Mouse (Mus musculus) cerebellum, adult 2 months (tissue): Measurements from ENCODE around the gene Ranbp3. TPM values are rescaled to one million over a fixed set of nuclear protein-coding genes. Genes with fewer than 3 reads are reported as not detected.

ENCODE experiments used
- DNase-seq, 2 experiments: peaks; one replicate each; pipeline ENCODE4 v3.0.0; 2021
- H3K27ac ChIP-seq: fragments of 200-500 bp; 2 replicates; pipeline ENCODE4 v1.5.1; 2012; ENCODE audit warnings: low read length, control low read depth, inconsistent platforms; ENCODE audit not compliant: insufficient read depth
- H3K27me3 ChIP-seq: fragments of 200-500 bp; 2 replicates; pipeline ENCODE4 v1.6.1; 2012; ENCODE audit warnings: inconsistent platforms, mild to moderate bottlenecking, low read length, moderate library complexity; ENCODE audit not compliant: control insufficient read depth, insufficient read depth
- H3K4me1 ChIP-seq: fragments of 200-500 bp; 2 replicates; pipeline ENCODE4 v1.6.1; 2011; ENCODE audit warnings: low read length; ENCODE audit not compliant: control insufficient read depth, insufficient read depth
- H3K4me3 ChIP-seq: fragments of 200-500 bp; replicated peaks from 2 replicates; pipeline ENCODE3; 2011; ENCODE audit warnings: mild to moderate bottlenecking, low read depth, low read length, control low read depth; ENCODE audit not compliant: insufficient read depth
- CTCF ChIP-seq: fragments of 200-500 bp; IDR thresholded peaks from 2 replicates; pipeline ENCODE4 v1.5.1; 2011; ENCODE audit warnings: low read depth, mild to moderate bottlenecking, control low read depth, low read length, moderate library complexity, borderline replicate concordance; ENCODE audit not compliant: insufficient read depth
- POLR2A ChIP-seq: fragments of 200-500 bp; IDR thresholded peaks from 2 replicates; pipeline ENCODE4 v1.6.1; 2011; ENCODE audit warnings: low read length, control low read depth, borderline replicate concordance; ENCODE audit not compliant: insufficient read depth
- WGBS: fragments of 180-500 bp; shearing (Covaris S2); methylation state at CpG from one replicate; pipeline ENCODE4 v1.1.7; 2018; 5-methylcytosine and 5-hydroxymethylcytosine counted together
- polyA plus RNA-seq: library from polyadenylated mRNA; depleted of rRNA; stranded (reverse); fragments of >200 nt; gene quantifications from 2 replicates; pipeline ENCODE4 v1.2.3, GENCODE M21; 2012

Ranbp3 gene
- polyA plus RNA-seq, 1 experiment: 125 TPM

DNA sequence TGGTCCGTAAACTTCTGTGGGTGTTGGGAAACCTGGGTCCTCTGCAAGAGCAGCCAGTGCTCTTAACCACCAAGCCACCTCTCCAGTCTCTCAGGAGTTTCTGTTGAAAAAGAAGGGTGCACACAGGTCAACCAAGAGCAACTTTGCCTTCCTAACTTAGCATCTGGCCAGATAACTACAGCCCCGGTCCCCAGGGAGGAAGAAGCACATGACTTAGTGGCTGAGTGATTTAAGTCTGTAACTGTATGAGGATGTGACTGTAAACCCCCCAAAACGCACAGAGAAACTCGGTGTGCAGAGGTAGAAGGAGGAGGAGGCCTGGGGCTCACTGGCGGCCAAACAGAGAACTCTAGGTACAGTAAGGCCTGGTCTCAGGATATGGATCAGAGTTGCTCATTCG is 39.1 kb upstream of the Ranbp3 start:
- no peak for TF ChIP-seq POLR2A
- TF ChIP-seq CTCF: no peak
- no peaks in the 10 kb centered on the region; the same call in 1 of the 2 replicates for H3K27me3 ChIP-seq
- no peak overlapping the region for H3K4me3 ChIP-seq
- H3K27ac ChIP-seq: no peak overlapping the region
- WGBS: 74% methylated on average over 6 of the region's 6 CpGs
- no peaks in the 10 kb centered on the region for H3K4me1 ChIP-seq
- DNase-seq: no peak

- no peak overlapping the region for H3K4me3 ChIP-seq
- no peak for TF ChIP-seq POLR2A
- no peak for TF ChIP-seq CTCF
- H3K27ac ChIP-seq: no peak overlapping the region
- DNase-seq: no peak
- no peaks in the 10 kb centered on the region for H3K4me1 ChIP-seq
- H3K27me3 ChIP-seq: no peaks in the 10 kb centered on the region; the same call in 1 of the 2 replicates
- WGBS: 82% methylated on average over 4 of the region's 4 CpGs
Measured at GRCm38 (mm10) chr17:56643237-56643636, 29.9 kb upstream of the Ranbp3 start.

DNA sequence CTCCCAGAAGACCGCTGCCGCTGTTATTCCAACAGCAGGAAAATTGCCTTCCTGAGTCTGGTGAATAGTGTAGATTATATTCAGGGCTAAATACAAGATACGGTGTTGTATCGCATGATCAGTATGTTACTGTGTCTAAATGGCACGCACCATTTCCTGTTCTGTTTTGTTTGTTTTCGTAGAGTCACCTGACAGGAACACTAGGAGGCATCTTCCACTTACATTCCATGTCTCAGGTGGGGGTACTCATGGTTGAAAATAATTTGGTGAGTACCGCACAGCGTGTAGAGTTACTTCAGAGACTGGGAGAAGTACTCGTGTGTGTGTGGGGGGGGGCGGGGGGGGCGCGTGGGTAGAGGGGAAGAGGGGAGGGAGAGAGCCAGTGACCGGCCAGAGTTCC is 25.5 kb upstream of the Ranbp3 start:
- no peaks in the 10 kb centered on the region for H3K4me1 ChIP-seq
- 62% methylated on average over 12 of the region's 13 CpGs for WGBS
- TF ChIP-seq CTCF (no peak), POLR2A (no peak)
- H3K27me3 ChIP-seq: no peaks in the 10 kb centered on the region
- DNase-seq: no peak
- no peak overlapping the region for H3K4me3 ChIP-seq
- no peak overlapping the region for H3K27ac ChIP-seq

GRCm38 (mm10) chr17:56651801-56652200 is 21.3 kb upstream of the Ranbp3 start:
- TF ChIP-seq CTCF (no peak), POLR2A (no peak)
- DNase-seq: no peak
- H3K4me3 ChIP-seq: no peak overlapping the region
- no peaks in the 10 kb centered on the region for H3K27me3 ChIP-seq
- no peaks in the 10 kb centered on the region for H3K4me1 ChIP-seq
- 28% methylated on average over 10 of the region's 10 CpGs for WGBS
- no peak overlapping the region for H3K27ac ChIP-seq

DNA sequence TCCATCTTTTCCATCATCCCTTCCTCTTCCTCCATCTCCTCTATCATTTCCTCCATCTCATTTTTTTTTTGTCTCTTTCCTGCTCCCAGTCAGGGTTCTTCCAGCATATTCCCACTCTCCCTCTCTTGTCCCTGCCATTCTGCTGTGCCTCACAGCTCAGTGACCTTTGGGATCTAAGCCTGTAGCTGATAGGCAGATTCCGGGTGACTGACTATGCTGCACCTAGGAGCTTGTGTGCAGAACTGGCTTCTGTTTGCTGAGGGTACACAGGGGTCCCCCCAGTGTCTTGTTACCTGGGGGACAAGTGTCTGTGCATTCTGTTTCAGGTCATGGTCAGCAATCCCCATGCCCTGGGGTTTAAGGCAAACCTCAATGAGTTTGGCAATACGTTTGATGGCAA is 18.3 kb upstream of the Ranbp3 start:
- no peak for DNase-seq
- Histone ChIP-seq H3K27ac (no peak overlapping the region), H3K27me3 (no peaks in the 10 kb centered on the region), H3K4me3 (no peak overlapping the region), H3K4me1 (no peaks in the 10 kb centered on the region)
- WGBS: 77% methylated on average over 2 of the region's 2 CpGs
- no peak for TF ChIP-seq CTCF
- no peak for TF ChIP-seq POLR2A

DNA sequence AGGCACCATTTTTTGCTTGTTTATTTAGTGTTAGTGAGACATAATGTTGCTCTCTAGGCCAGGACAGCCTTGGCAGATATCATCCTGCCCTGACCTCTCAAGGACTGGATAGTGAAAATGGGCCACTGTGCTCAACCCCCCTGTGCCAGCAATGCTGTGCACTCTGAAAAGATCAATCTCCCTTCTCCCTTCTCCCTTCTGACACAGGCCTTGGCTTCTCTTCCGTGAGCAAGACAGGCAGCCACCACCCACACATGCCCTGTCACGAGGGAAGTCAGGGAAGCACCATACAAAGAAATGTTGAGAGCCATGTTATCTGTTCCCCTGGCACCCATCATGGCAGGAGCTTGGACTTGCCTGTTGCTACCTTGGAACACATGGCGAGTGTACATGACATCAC is 17.8 kb upstream of the Ranbp3 start:
- no peaks in the 10 kb centered on the region for H3K4me1 ChIP-seq
- TF ChIP-seq POLR2A: no peak
- TF ChIP-seq CTCF: no peak
- WGBS: 69% methylated on average over 3 of the region's 3 CpGs

DNA sequence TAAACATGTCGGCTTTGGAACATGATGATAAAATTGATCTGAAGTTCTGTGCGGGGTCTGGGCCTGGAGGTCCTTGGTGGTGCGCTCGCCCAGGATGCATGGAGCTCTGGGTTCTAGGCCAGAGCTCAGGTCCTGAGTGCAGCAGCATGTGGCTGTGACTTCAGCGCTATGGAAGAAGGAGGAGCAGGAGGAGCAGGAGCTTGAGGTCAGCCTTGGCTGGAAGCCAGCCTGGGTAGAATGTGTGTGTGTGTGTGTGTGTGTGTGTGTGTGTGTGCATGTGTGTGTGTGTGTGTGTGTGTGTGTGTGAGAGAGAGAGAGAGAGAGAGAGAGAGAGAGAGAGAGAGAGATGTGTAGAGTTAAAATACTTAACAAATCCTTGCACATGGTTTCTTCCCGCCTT is 16.9 kb upstream of the Ranbp3 start:
- WGBS: 72% methylated on average over 6 of the region's 6 CpGs
- DNase-seq: no peak

More for the DNA sequence above, 17.8 kb upstream of the Ranbp3 start:
- H3K27me3 ChIP-seq: no peaks in the 10 kb centered on the region
- no peak overlapping the region for H3K4me3 ChIP-seq
- H3K27ac ChIP-seq: no peak overlapping the region
- no peak for DNase-seq

DNA sequence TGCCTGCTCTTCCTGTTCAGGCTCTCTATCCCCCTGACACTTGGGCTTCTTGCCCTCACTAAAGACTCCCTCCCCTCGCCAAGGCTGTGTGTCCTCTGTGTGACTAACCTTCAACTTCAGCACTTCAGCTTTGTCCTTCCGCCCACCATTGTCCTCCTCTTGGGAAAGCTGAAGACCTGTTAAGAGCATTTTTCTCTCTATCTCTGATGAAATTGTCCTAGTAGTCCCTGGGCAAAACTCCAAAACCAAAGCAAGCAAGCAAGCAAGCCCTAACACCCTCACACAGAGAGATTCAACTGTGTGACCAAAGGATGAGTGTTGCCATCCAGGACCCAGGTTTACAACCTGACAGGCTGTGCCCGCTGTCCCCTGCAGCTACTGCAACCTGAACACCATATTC is 9.4 kb upstream of the Ranbp3 start:
- no peak overlapping the region for H3K27ac ChIP-seq
- no peaks in the 10 kb centered on the region for H3K27me3 ChIP-seq
- TF ChIP-seq CTCF (no peak), POLR2A (no peak)
- DNase-seq: no peak
- no peak overlapping the region for H3K4me3 ChIP-seq
- no peaks in the 10 kb centered on the region for H3K4me1 ChIP-seq
- 49% methylated on average over 3 of the region's 3 CpGs for WGBS

More for the DNA sequence above, 16.9 kb upstream of the Ranbp3 start:
- TF ChIP-seq POLR2A (no peak), CTCF (no peak)
- Histone ChIP-seq H3K4me1 (no peaks in the 10 kb centered on the region), H3K27ac (no peak overlapping the region), H3K4me3 (no peak overlapping the region), H3K27me3 (no peaks in the 10 kb centered on the region)
